ENCODE assay signal across 8 mouse cellular contexts in the genomic region with DNA sequence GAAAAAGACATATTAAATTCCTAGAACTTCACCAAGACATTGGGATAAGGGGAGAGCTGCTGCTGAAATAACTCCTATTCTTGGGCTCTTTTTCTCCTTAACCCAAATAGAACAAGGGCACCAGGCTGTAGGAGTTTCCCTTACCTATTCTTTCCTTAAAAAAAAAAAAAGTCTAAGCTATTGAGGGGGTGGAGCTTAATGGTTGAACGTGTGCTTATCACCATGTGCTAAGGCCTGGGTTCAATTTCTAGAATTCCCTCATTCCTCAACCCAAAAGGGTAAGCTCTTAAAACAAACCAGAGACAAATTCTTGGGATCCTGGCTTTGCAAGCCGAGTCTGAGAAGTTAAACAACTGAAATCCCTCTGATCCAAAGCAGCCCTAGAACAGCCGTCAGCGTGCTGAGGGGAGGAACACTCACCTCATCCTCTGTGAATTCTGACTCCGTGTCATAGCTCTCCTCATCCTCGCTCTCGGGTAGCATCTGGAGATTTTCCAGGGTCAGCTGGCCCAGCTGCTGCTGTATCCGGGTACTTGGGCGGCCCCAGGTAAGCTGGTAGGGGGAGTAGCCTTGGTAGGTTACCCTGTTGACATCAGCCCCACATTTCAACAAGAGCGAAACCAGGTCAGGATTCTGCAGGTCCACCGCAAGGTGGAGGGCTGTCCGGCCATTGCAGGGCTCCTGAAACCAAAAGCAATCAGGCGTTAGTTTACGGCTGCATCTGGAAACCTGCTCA. TPM values are rescaled to one million over a fixed set of nuclear protein-coding genes. Genes with fewer than 3 reads are reported as not detected.
A peak's percentile ranks its signal among the peaks of the same experiment; 100 is the strongest.
DNase-seq lines count a peak whose midpoint lies in the region; ATAC-seq and TF ChIP-seq lines count a peak whose summit lies in the region.

No protein-coding gene starts in this region.

- 75% methylated on average over 14 of the region's 14 CpGs for WGBS in embryonic facial prominence, embryonic 12.5 days
- 85% methylated on average over 14 of the region's 14 CpGs for WGBS in embryonic facial prominence, embryonic 10.5 days
- WGBS in lung, adult 2 months = 44% methylated on average over 14 of the region's 14 CpGs
- 85% methylated on average over 14 of the region's 14 CpGs for WGBS in hindbrain, postnatal 0 days

- peaks cover 39% of the 10 kb centered on the region for H3K36me3 ChIP-seq in embryonic facial prominence, embryonic 12.5 days
- H3K36me3 ChIP-seq in embryonic facial prominence, embryonic 10.5 days (replicated peaks) = peaks cover 49% of the 10 kb centered on the region
- peaks cover 9% of the 10 kb centered on the region; the same call in 1 of the 2 replicates for H3K36me3 ChIP-seq in hindbrain, postnatal 0 days (ENCODE audit: insufficient read depth, low read length)

- H3K27me3 ChIP-seq in embryonic facial prominence, embryonic 12.5 days = no peaks in the 10 kb centered on the region
- H3K27me3 ChIP-seq in embryonic facial prominence, embryonic 10.5 days (replicated peaks; ENCODE audit: low read depth, poor library complexity, severe bottlenecking) = no peaks in the 10 kb centered on the region
- H3K27me3 ChIP-seq in hindbrain, postnatal 0 days (ENCODE audit: insufficient read depth, low read length) = no peaks in the 10 kb centered on the region

- 0 out of 2 replicates have a peak overlapping the region, but pooled peaks have one; percentile 62 for H3K4me3 ChIP-seq in embryonic facial prominence, embryonic 12.5 days
- no peak overlapping the region for H3K4me3 ChIP-seq in embryonic facial prominence, embryonic 10.5 days
- peak overlapping the region; percentile 100 for H3K4me3 ChIP-seq in lung, adult 2 months (replicated peaks; ENCODE audit: extremely low read depth, low read depth, low read length)
- 0 out of 2 replicates have a peak overlapping the region, but pooled peaks have one; percentile 96 for H3K4me3 ChIP-seq in hindbrain, postnatal 0 days (ENCODE audit: low read length)

- H3K27ac ChIP-seq in embryonic facial prominence, embryonic 12.5 days = 0 out of 2 replicates have a peak overlapping the region, but pooled peaks have one; percentile 24
- no peak overlapping the region for H3K27ac ChIP-seq in embryonic facial prominence, embryonic 10.5 days (replicated peaks)
- no peak overlapping the region for H3K27ac ChIP-seq in hindbrain, postnatal 0 days

- no peak overlapping the region for H3K9ac ChIP-seq in embryonic facial prominence, embryonic 12.5 days
- H3K9ac ChIP-seq in hindbrain, postnatal 0 days (replicated peaks; ENCODE audit: low read length) = 0 out of 2 replicates have a peak overlapping the region, but pooled peaks have one; percentile 4

- no peak for ATAC-seq in embryonic facial prominence, embryonic 12.5 days (ENCODE audit: insufficient number of reproducible peaks, insufficient read depth, low FRiP score, low TSS enrichment)
- no peak for ATAC-seq in hindbrain, postnatal 0 days

- no peak for TF ChIP-seq CTCF in lung, adult 2 months (IDR thresholded peaks at IDR 0.05; ENCODE audit: insufficient read depth, low read length)
- no peak for TF ChIP-seq CTCF in hindbrain, postnatal 0 days (IDR thresholded peaks at IDR 0.05; ENCODE audit: low read depth)

- H3K4me1 ChIP-seq in embryonic facial prominence, embryonic 12.5 days = peaks cover 21% of the 10 kb centered on the region
- H3K4me1 ChIP-seq in embryonic facial prominence, embryonic 10.5 days = peaks cover 31% of the 10 kb centered on the region
- H3K4me1 ChIP-seq in lung, adult 2 months (ENCODE audit: control insufficient read depth, insufficient read depth, low read length) = peaks cover 15% of the 10 kb centered on the region
- H3K4me1 ChIP-seq in hindbrain, postnatal 0 days (ENCODE audit: insufficient read depth, low read length) = 0 out of 2 replicates have a peak, but pooled peaks cover 8% of the 10 kb centered on the region

- DNase-seq in embryonic facial prominence, embryonic 10.5 days (ENCODE audit: low spot score) = no peak
- no peak for DNase-seq in lung, adult 2 months
- DNase-seq in lung, postnatal 10 days = no peak
- DNase-seq in hindbrain, postnatal 0 days (ENCODE audit: low spot score) = no peak
- peak; percentile 59 for DNase-seq in naive thymus-derived CD4-positive, alpha-beta T cell, adult 2 months (ENCODE audit: low read depth)
- DNase-seq in right cerebral cortex, postnatal 4 days = no peak
- DNase-seq in frontal cortex, postnatal 25 days (ENCODE audit: low spot score in 2 of 2) = no peak

- H3K4me2 ChIP-seq in embryonic facial prominence, embryonic 12.5 days (replicated peaks) = peak overlapping the region; percentile 67; the same call in 1 of the 2 replicates
- H3K4me2 ChIP-seq in hindbrain, postnatal 0 days (ENCODE audit: low read depth, low read length) = peak overlapping the region; percentile 89

- no peaks in the 10 kb centered on the region for H3K9me3 ChIP-seq in embryonic facial prominence, embryonic 12.5 days
- no peaks in the 10 kb centered on the region for H3K9me3 ChIP-seq in embryonic facial prominence, embryonic 10.5 days
- H3K9me3 ChIP-seq in hindbrain, postnatal 0 days (ENCODE audit: low read length) = no peaks in the 10 kb centered on the region

- 0 out of 2 replicates have a peak, but pooled peaks have one; percentile 14 for TF ChIP-seq POLR2A in lung, adult 2 months (IDR thresholded peaks at IDR 0.05; ENCODE audit: borderline replicate concordance, extremely low read depth, low read depth, low read length)

RNA-seq across cellular contexts. Expression of a gene that starts 2.3 kb away (rescaled TPM):
- polyA plus RNA-seq in embryonic facial prominence, embryonic 12.5 days (2016; fragmentation: Nextera tagmentation; extraction: Ambion mirVana) = 76.8 and 78.3 TPM in 2 replicates
- 44.6 and 55.2 TPM in 2 replicates for polyA plus RNA-seq in embryonic facial prominence, embryonic 10.5 days (2016; fragmentation: Nextera tagmentation; extraction: Ambion mirVana)
- 282 and 367 TPM in 2 replicates for polyA plus RNA-seq in lung, adult 2 months (2012; rRNA removed)
- 52.4 and 79.0 TPM in 2 replicates for total RNA-seq in hindbrain, postnatal 0 days (2014; rRNA removed)
- 81.5 and 86.6 TPM in 2 replicates for polyA plus RNA-seq in hindbrain, postnatal 0 days (2015; fragmentation: Nextera tagmentation; extraction: Ambion mirVana)
